21 mouse cellular contexts compared by ENCODE assay signal in the genomic region with DNA sequence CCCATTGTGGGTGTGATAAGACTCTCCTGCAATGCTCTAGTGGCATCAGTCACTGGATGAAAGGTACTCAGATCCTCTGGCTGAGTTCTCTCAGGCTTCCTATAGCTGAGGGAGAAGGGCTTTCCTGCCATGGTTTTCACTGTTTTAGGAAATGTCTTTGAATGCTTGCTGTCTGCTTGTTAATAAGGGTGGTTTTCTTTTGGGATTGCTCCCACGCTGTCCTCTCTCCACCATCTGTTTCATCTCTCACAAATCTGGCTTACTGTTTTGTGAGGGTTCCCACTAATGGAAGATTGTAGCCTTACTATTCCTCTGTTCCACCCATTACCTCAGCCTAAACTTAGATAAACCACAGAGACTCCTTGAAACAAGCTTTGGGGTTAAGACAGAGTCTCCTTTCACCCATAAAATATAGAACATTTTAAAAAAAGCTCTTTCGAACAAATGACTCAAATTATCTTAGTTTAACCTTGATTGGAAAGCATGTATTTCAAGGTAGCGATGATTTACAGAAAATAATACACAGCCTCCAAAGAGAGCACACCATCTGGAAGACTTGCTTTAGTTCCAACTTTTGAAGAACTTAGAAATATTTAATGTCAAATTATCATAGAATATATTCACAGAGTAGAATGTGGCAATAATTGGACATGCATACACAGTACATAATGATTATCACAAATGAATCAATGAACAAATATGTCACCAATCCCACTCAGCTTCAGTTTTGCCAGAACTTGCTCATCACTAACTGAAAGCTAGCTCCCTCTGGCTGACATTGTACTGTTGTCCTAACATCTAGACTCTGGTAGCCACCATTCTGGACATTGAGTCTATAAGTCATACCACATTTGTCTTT.
DNase-seq lines count a peak whose midpoint lies in the region; ATAC-seq lines count a peak whose summit lies in the region.
"Had no signal": no experiment of that assay in that cellular context is flagged by ENCODE, and none has a peak within 500 bp of the region (broad histone marks: within the 10 kb centered on the region; RNA-seq: fewer than 3 reads in every experiment).

No protein-coding gene starts in this region.

- H3K36me3 ChIP-seq in forebrain, embryonic 14.5 days (ENCODE audit: control insufficient read depth, insufficient read depth, low read length): no peaks in the 10 kb centered on the region
- H3K36me3 ChIP-seq: heart, embryonic 12.5 days; limb, embryonic 10.5 days had no signal

- intact Hi-C loops in left cerebral cortex, postnatal 25 days (cut with DNase I): loop anchor here (1.0 to 10.0 kb wide), 2 partner anchors 370 to 470 kb away; partner anchors contain the start of gene B3gat1

- no peaks in the 10 kb centered on the region for H3K9me3 ChIP-seq in forebrain, embryonic 14.5 days (replicated peaks; ENCODE audit: control insufficient read depth, low read length)
- H3K9me3 ChIP-seq: limb, embryonic 10.5 days; megakaryocyte, embryonic 14.5 days had no signal

- no peak overlapping the region for H3K27ac ChIP-seq in forebrain, embryonic 14.5 days (ENCODE audit: low read depth, low read length)
- H3K27ac ChIP-seq: hindbrain, embryonic 14.5 days; limb, embryonic 10.5 days had no signal

- H3K4me2 ChIP-seq in forebrain, embryonic 14.5 days (ENCODE audit: low read length): no peak overlapping the region
- H3K4me2 ChIP-seq: heart, embryonic 12.5 days; hindbrain, embryonic 14.5 days; liver, embryonic 11.5 days had no signal

- peak; percentile 11 to 16 for DNase-seq in frontal cortex, postnatal 25 days (ENCODE audit: low spot score in 2 of 2)
- peak; percentile 87 for DNase-seq in layer of hippocampus, adult 9-11 months
- DNase-seq in left cerebral cortex, postnatal 25 days (ENCODE audit: low spot score in 2 of 2): peak; percentile 73 to 94
- no peak for DNase-seq in spleen, postnatal 4 days (ENCODE audit: low spot score in 2 of 2)
- no peak for DNase-seq in cerebellum, adult 9-11 months
- DNase-seq in forebrain, embryonic 14.5 days (ENCODE audit: low spot score): no peak
- DNase-seq in natural killer cell, adult 2 months (ENCODE audit: low spot score in 2 of 2): no peak
- DNase-seq: cerebellum, adult 9-10 months; heart, adult 11 months; kidney, adult 8-10 months; kidney, postnatal 14 days; lung, adult 18-20 months; lung, postnatal 14 days; midbrain, embryonic 14.5 days; thymus, postnatal 36 days had no signal

- no peak overlapping the region for H3K9ac ChIP-seq in forebrain, embryonic 14.5 days (ENCODE audit: low read length)
- H3K9ac ChIP-seq: heart, embryonic 12.5 days; hindbrain, embryonic 14.5 days had no signal

- no peaks in the 10 kb centered on the region for H3K4me1 ChIP-seq in forebrain, embryonic 14.5 days (ENCODE audit: control insufficient read depth, insufficient read depth, low read length)
- H3K4me1 ChIP-seq: heart, embryonic 12.5 days; limb, embryonic 10.5 days; megakaryocyte, embryonic 14.5 days had no signal

- no peak overlapping the region for H3K4me3 ChIP-seq in forebrain, embryonic 14.5 days (ENCODE audit: low read depth, low read length)
- H3K4me3 ChIP-seq: heart, embryonic 12.5 days; limb, embryonic 10.5 days; megakaryocyte, embryonic 14.5 days had no signal

- 84% methylated on average over 3 of the region's 3 CpGs for WGBS in forebrain, embryonic 14.5 days

- peak; percentile 90 for ATAC-seq in frontal cortex, adult (ENCODE audit: low TSS enrichment)
- ATAC-seq in forebrain, embryonic 14.5 days: no peak

- no peaks in the 10 kb centered on the region for H3K27me3 ChIP-seq in forebrain, embryonic 14.5 days (replicated peaks; ENCODE audit: control insufficient read depth, insufficient read depth, low read length)
- H3K27me3 ChIP-seq: heart, embryonic 12.5 days; megakaryocyte, embryonic 14.5 days had no signal

Comparison
In these comparisons a context has a peak if more than half of its experiments do, and no peak if none do; other contexts are left out.
1. DNase-seq: peak in frontal cortex, postnatal 25 days (2 of 2), layer of hippocampus, adult 9-11 months (single experiment) and left cerebral cortex, postnatal 25 days (2 of 2); none in spleen, postnatal 4 days (0 of 2), cerebellum, adult 9-11 months (single experiment), forebrain, embryonic 14.5 days (single experiment) and natural killer cell, adult 2 months (0 of 2).